Mouse (Mus musculus): ENCODE data around the gene Fhl4.

Gene Fhl4

DNA sequence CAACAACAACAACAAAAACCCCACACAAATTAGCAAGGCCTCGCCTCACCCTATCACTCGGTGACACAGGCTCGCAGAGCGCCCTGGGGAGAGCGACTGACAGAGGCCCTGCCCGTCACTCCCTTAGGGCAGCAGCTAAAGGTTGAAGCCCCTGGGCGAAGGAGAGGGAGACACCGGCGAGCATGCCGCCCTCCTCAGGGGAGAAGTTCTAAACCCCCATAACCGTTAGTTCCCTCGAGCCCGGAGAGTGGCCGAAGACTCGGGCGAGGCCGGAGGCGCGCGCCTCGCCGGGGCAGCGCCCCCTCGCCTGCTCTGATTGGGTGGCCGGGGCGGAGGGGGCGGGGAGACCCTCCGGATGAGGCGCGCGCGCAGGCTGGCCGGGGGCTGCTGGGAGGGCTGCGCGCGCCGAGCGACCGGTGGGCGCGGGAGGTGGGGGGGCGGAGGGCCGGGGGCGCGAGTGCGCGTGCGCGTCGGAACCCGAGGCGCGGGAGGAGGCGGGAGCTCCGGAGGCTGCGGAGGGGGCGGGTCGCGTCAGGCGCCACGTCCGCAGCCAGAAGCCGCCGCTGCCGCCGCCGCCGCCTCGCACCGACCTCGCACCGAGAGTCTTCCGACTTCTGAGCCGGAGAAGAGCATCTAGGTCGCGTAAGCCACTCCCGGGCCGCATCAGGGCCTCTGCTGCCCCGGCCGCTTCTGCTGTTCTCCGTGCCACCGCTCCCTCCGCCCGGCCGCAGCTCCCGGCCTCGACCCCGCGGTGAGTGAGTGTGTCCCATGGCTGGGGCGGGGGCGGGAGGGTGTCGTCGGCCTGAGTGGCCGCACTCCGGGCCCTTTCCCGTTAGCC, at the start of gene Fhl4, which contains the start of gene Tmem263:
TSS of gene Fhl4 (minus strand) at position 249 of the 838 bp plus-strand sequence.
TSS of gene Tmem263 (plus strand) at position 381 of the 838 bp plus-strand sequence.
- peak; percentile 72 for DNase-seq

DNA sequence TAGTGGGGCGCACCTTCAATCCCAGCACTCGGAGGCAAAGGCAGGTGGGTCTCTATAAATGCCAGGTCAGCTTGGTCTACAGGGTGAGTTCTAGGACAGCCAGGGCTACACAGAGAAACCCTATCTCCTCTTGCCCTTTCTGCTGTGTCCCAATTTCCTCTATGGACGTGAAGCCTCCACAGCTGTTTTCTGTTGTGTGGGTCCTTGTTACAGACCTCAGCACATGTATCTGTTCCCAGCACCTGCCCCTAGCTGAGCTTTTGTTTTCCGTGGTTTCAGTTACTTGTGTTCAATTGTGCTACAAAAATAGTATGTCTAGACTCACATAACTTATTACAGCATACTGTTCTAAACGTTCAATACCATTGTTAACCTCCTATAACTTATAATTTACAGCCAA, 46.9 kb upstream of the Fhl4 start:
- DNase-seq: no peak

- no peak for DNase-seq
Measured at GRCm38 (mm10) chr10:85146282-85146681, 44.0 kb upstream of the Fhl4 start.

DNA sequence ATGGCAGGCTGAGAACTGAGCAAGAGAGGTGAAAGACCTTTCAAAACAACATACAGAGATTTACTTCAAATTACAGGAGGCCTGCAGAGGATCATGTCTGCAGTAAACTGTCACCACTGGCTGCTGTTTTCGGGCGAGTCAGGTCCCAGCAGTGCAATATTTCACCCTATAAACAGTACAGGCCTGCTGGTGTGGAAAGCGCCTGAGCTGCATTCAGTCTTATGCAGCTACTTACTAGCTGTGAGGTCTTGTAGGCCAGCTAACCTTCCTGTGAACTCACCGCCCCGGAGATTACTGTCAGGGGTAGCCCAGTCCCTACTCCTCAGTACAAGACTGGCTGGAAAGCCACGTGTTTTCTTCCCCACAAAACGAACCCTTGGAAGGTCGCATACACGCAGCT, 39.2 kb upstream of the Fhl4 start:
- no peak for DNase-seq

GRCm38 (mm10) chr10:85136573-85136972, 34.3 kb upstream of the Fhl4 start:
- DNase-seq: no peak

DNA sequence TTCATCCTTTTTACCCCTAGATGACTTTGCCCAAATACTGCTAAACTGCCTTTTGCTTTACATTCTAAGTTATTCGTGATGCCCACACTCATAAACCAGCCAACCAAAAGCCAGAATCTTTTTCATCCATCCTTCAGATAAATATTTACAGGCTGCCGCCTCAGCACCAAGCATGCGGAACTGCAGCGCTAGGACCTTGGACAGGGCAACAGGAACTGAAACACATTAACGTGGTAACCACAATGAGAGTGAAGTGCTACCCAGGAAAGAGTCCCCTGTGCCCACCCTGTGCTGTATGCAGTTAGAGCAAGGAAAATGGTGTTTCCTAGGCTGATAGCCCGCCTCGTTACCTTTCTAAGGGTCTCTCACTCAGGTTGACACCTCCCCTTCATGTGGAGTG, 26.2 kb upstream of the Fhl4 start:
- DNase-seq: peak; percentile 43

DNA sequence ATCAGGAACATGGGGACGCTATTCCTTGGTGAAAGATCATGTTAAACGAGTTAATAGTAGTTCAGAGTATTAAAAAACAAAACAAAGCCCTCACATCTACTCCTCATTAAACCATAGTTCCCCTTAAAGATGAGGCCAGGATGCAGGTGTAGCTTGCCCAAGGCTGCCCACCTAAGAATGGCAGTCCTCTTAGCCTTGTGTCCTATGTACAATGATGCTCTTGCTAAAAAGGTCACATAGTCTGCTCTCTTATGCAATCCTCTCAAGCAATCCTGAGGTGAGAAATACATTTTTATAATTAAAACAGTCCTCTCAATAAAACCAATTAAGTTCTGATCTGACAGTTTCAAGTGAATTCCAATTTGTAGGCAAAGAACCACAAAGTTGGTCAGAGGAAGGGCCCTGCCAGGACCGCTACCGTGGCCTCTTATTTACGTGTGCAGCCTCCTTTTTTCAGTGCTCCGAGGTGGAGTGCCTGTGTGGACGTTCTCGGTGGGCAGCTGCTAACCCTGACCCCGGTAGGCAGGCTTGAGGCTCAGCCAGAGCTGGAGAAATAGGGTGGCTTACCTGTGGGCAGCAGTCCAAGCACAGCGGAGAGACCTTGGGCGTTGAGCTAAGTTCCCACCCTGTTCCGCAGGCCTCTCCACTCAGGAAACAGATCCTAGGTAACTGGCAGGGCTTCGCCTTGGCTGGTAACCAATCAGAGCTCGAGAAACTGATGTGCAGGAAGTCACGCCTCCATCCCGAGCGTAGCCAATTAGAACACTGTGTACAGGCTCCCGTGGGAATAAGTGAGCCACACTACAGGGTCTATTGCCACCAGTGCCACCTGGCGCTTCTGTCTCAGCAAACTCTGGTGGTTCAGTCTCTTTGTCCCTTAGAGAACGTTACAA, 25.3 kb upstream of the Fhl4 start, which contains the start of gene Mterf2:
TSS of gene Mterf2 (minus strand) at position 633 of the 893 bp plus-strand sequence.
- DNase-seq: peak; percentile 92

DNA sequence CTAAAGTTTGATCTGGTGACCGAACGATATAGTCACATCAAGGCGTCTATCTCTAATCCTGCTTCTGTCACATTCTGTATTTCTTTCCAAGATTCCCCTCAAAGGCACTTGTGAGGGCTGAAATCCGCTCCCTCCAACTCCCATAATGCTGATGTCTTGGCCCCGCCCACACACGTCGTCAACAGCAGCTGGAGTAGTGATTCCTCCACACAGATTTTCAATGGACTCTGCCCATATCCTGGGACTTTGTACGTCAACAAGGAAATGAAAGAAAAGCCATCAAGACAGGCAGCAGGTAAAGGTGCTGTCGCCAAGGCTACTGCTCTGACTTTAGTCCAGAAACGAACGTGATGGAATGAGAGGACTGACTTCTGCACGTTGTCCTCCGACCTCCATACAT, 22.9 kb upstream of the Fhl4 start:
- no peak for DNase-seq

DNA sequence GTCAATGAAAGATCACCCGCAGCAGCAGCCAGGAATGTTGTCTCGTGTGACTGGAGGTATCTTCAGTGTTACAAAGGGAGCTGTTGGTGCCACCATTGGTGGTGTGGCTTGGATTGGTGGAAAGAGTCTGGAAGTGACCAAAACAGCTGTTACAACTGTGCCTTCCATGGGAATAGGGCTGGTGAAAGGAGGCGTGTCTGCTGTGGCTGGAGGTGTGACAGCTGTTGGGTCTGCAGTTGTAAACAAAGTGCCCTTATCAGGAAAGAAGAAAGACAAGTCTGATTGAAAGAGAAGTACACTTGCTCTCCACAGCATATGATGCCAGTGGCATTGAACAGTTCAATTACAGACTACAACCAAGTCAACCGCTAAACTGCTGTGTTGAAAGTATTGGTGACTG, 12.1 kb upstream of the Fhl4 start:
- DNase-seq: no peak

GRCm38 (mm10) chr10:85103085-85103885, 990 bp upstream of the Fhl4 start:
- peak; percentile 23 for DNase-seq

- no peak for DNase-seq
Measured at GRCm38 (mm10) chr10:85101841-85102240, 454 bp downstream of the Fhl4 start.

DNA sequence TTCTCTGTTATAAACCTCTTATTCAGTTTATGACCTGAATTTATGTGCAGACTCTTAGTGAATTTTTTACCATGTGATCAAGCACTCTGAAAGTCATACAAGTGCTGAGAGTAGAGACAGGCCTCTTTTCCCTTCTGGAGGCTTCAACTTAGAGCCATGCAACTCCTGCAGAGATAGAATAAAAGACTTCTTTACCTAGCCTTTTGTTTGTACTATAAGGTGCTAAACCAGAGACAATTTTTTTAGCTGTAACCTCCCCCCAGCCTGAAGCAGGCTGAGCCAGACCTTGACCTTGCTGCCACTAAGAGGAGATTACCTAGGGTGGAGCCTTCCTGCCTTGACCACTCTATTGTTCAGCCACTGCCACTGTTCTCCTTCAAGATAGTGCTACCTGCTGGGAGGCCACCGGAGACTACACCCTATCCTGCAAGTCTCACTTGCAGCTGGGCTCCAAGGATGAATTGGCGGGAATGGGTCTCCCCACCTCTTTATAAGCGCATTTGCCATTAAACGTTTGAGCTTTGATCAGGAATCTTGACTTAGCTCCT, 30.6 kb downstream of the Fhl4 start:
- DNase-seq: no peak

DNA sequence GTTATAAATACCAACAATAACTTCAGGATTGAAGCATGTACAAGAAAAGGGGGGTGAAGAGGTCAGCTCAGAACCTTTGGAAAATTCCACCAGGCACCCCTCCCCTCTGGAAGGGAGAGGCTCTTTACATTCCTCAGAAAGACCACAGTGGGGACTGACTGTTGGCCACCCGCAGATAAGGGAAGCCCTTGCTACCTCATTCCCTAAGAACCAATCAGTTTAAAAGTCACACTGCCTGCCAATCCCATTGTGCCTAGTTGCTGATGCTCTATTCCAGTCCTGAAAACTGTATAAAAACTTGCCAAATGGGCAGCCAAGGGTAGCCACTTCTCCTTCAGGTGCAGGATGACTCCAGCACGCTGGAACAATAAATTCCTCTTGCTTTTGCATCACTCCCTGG, 47.4 kb downstream of the Fhl4 start:
- no peak for DNase-seq

DNA sequence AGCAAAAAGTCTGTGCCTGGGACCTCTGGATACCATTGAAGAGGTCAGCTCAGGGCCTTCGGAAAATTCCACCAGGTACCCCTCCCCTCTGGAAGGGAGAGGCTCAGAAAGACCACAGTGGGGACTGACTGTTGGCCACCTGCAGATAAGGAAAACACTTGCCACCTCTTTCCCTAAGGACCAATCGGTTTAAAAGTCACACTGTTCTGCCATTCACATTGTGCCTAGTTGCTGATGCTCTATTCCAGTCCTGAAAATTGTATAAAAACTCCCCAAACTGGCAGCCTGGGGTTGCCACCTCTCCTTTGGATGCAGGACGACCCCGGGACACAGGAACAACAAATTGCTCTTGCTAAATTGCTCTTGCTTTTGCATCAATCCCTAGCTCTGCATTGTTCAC, 49.8 kb downstream of the Fhl4 start:
- DNase-seq: no peak

- DNase-seq: no peak
Measured at GRCm38 (mm10) chr10:85050668-85051208, 51.6 kb downstream of the Fhl4 start.

- no peak for DNase-seq
Measured at GRCm38 (mm10) chr10:85048008-85048407, 54.3 kb downstream of the Fhl4 start.

GRCm38 (mm10) chr10:85046585-85046984, 55.7 kb downstream of the Fhl4 start:
- peak; percentile 11 for DNase-seq

All from kidney, adult 18-20 months (tissue).